Mouse (Mus musculus): Measurements from ENCODE around the gene Tmf1. TPM values are rescaled to one million over a fixed set of nuclear protein-coding genes. Genes with fewer than 3 reads are reported as not detected.
A peak's percentile ranks its signal among the peaks of the same experiment; 100 is the strongest.

Gene Tmf1
- total RNA-seq (2012; rRNA removed) = 19.2 and 21.9 TPM in 2 replicates
- polyA plus RNA-seq (2012; ENCODE audit: insufficient read depth in 1 of 2, insufficient read length in 2 of 2, low read depth in 1 of 2, low replicate concordance in 2 of 2, missing spikeins in 1 of 2) = 10 to 100 TPM in 1 of 2 experiments, not detected in 1; 13.5 TPM

DNA sequence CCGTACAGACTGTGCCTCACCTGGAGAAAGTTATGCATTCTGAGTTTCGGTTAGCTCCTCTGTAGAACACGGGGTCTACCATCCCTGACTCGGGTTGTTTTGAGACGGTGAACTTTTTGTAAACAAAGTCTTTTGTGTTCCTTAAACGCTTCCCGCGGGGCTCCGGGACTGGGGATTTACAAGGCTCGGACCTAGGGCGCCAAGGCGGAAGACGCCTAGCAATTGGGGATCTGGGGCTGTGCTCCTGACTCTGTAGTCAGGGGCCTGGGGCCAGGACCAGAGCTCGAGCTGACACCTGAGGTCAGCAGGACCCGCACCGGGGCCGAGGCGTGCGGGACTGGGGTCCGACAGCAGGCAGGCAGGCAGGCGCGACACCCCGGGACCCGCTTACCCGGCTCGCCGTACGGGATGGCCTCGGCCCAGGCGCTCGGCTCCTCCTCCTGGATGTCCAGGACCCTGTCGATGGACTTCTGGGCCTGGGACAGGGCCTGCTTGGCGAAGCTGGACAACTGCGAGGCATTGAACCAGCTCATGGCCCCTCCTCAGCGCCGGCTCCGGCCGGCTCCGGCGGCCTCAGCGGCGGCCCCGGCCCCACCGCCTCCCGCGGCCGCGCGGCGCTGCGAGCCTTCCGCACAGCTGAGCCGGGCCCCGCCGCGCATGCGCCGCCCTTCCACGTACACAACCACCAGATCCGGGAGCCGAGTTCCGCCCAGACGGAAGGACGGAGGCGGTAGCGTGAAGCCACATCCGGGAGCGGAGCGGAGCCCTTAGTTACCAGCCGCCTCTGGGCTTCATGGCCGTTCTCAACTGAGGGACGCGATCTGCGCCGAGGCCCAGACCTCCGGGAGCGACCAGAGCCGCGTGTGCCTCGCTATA, at the start of gene Tmf1:
Tmf1 (minus strand) TSS at position 632 of the 876 bp plus-strand sequence.
- Histone ChIP-seq H3K4me3 (ENCODE audit: control insufficient read depth in 1 of 2, insufficient read depth in 1 of 2, low read depth in 2 of 2, low read length in 2 of 2) (peak within 1 kb of the TSS; percentile 83 to 94), H3K36me3 (ENCODE audit: control insufficient read depth in 1 of 2, insufficient read depth in 2 of 2, low read length in 2 of 2) (peaks cover 4 to 30% of the 10 kb centered on the region in 2 experiments), H3K9me3 (replicated peaks; ENCODE audit: insufficient read depth, low read length) (no peaks in the 10 kb centered on the region), H3K9ac (ENCODE audit: control insufficient read depth, low read depth, low read length, poor library complexity, severe bottlenecking) (peak within 1 kb of the TSS; percentile 91), H3K27ac (ENCODE audit: control insufficient read depth, low read depth, low read length) (peak within 1 kb of the TSS; percentile 92), H3K27me3 (ENCODE audit: control insufficient read depth in 1 of 2, insufficient read depth in 2 of 2, low read length in 2 of 2) (no peaks in the 10 kb centered on the region), H3K79me2 (ENCODE audit: control insufficient read depth, insufficient read depth, low read length, poor library complexity) (peaks cover 26% of the 10 kb centered on the region), H3K4me1 (ENCODE audit: control insufficient read depth in 1 of 2, insufficient read depth in 2 of 2, low read length in 2 of 2) (peaks cover 7 to 22% of the 10 kb centered on the region in 2 experiments)
- DNase-seq (ENCODE audit: low read depth, low spot score) = peak; percentile 95
- TF ChIP-seq CHD1 (IDR thresholded peaks at IDR 0.05; ENCODE audit: low read depth, low read length) (0 out of 2 replicates have a peak, but pooled peaks have one; percentile 1), TAL1 (IDR thresholded peaks at IDR 0.05; ENCODE audit: low read length) (no peak), MAX (IDR thresholded peaks at IDR 0.05; ENCODE audit: low read length) (no peak; the same call in 1 of the 2 replicates), TCF12 (IDR thresholded peaks at IDR 0.05; ENCODE audit: low read depth, low read length) (peak; percentile 48), ZNF384 (IDR thresholded peaks at IDR 0.05; ENCODE audit: low read depth, low read length) (no peak), MYB (IDR thresholded peaks at IDR 0.05; ENCODE audit: low read depth, low read length) (peak; percentile 34; the same call in 1 of the 2 replicates), POLR2AphosphoS2 (IDR thresholded peaks at IDR 0.05; ENCODE audit: low read length) (peak; percentile 93; the same call in 1 of the 2 replicates), HCFC1 (IDR thresholded peaks at IDR 0.05; ENCODE audit: low read depth, low read length) (peak; percentile 84), SMC3 (IDR thresholded peaks at IDR 0.05; ENCODE audit: low read depth, low read length) (no peak), GATA1 (IDR thresholded peaks at IDR 0.05; ENCODE audit: low read depth, low read length) (no peak), UBTF (IDR thresholded peaks at IDR 0.05; ENCODE audit: borderline replicate concordance, insufficient read depth, low read depth, low read length) (peak; percentile 86; the same call in 1 of the 2 replicates), POLR2AphosphoS5 (IDR thresholded peaks at IDR 0.05; ENCODE audit: borderline replicate concordance, low read depth, low read length) (no peak), MXI1 (IDR thresholded peaks at IDR 0.05; ENCODE audit: low read depth, low read length) (peak; percentile 50; the same call in 1 of the 2 replicates), MYC (IDR thresholded peaks at IDR 0.05; ENCODE audit: low read depth, low read length) (no peak), USF1 (IDR thresholded peaks at IDR 0.05; ENCODE audit: low read depth, low read length) (no peak), ELF1 (IDR thresholded peaks at IDR 0.05; ENCODE audit: low read depth, low read length) (peak; percentile 86), JUND (IDR thresholded peaks at IDR 0.05; ENCODE audit: low read depth, low read length) (no peak), TBP (IDR thresholded peaks at IDR 0.05; ENCODE audit: low read depth, low read length) (peak; percentile 52; the same call in 1 of the 2 replicates), ZMIZ1 (IDR thresholded peaks at IDR 0.05; ENCODE audit: low read depth, low read length) (peak; percentile 88; the same call in 1 of the 2 replicates), MEF2A (IDR thresholded peaks at IDR 0.05; ENCODE audit: extremely low read depth, insufficient replicate concordance, low read depth, low read length, poor library complexity, severe bottlenecking) (no peak), ZC3H11A (IDR thresholded peaks at IDR 0.05; ENCODE audit: low read depth, low read length) (no peak), ETS1 (IDR thresholded peaks at IDR 0.05; ENCODE audit: low read depth, low read length) (peak; percentile 60; the same call in 1 of the 2 replicates), SIN3A (IDR thresholded peaks at IDR 0.05; ENCODE audit: low read length) (peak; percentile 76), CHD2 (IDR thresholded peaks at IDR 0.05; ENCODE audit: low read length) (no peak), EP300 (IDR thresholded peaks at IDR 0.05; ENCODE audit: low read depth in 1 of 2, low read length in 2 of 2) (no peak), MAZ (IDR thresholded peaks at IDR 0.05; ENCODE audit: low read depth, low read length) (no peak), RCOR1 (IDR thresholded peaks at IDR 0.05; ENCODE audit: low read depth, low read length) (no peak), KAT2A (conservative IDR thresholded peaks at IDR 0.05; ENCODE audit: low read depth, low read length) (peak; percentile 61; the same call in 1 of the 2 replicates), MAFK (IDR thresholded peaks at IDR 0.05; ENCODE audit: borderline replicate concordance, low read depth, low read length) (no peak), CTCF (IDR thresholded peaks at IDR 0.05 in 2 of 3, conservative IDR thresholded peaks at IDR 0.05 in 1 of 3; ENCODE audit: control insufficient read depth in 1 of 3, insufficient read depth in 1 of 3, low read depth in 2 of 3, low read length in 3 of 3, poor library complexity in 1 of 3, severe bottlenecking in 1 of 3) (0 out of 6 replicates have a peak, but pooled peaks of 1 of the 3 experiments have one; percentile 1), NRF1 (IDR thresholded peaks at IDR 0.05; ENCODE audit: insufficient read depth, low read depth, low read length, poor library complexity, severe bottlenecking) (peak; percentile 84), ZKSCAN1 (IDR thresholded peaks at IDR 0.05; ENCODE audit: low read depth, low read length) (no peak), NELFE (IDR thresholded peaks at IDR 0.05; ENCODE audit: low read depth, low read length) (peak; percentile 77), BHLHE40 (IDR thresholded peaks at IDR 0.05; ENCODE audit: borderline replicate concordance, low read depth, low read length) (no peak)

All from MEL (cell line).